Comparison of ENCODE assay signal across 13 mouse cellular contexts in genomic region chr19:42307019-42307418, GRCm38 (mm10). TPM values are rescaled to one million over a fixed set of nuclear protein-coding genes. Genes with fewer than 3 reads are reported as not detected.
A peak's percentile ranks its signal among the peaks of the same experiment; 100 is the strongest.
DNase-seq lines count a peak whose midpoint lies in the region; ATAC-seq and TF ChIP-seq lines count a peak whose summit lies in the region.
"Had no signal": no experiment of that assay in that cellular context is flagged by ENCODE, and none has a peak within 500 bp of the region (broad histone marks: within the 10 kb centered on the region; RNA-seq: fewer than 3 reads in every experiment).

No protein-coding gene starts in this region.

- H3K36me3 ChIP-seq in kidney, postnatal 0 days (ENCODE audit: insufficient read depth, low read length) = no peaks in the 10 kb centered on the region
- H3K36me3 ChIP-seq in ES-E14 (ENCODE audit: control insufficient read depth, insufficient read depth, low read length, poor library complexity, severe bottlenecking) = no peaks in the 10 kb centered on the region
- H3K36me3 ChIP-seq: forebrain, embryonic 15.5 days; midbrain, embryonic 13.5 days had no signal

- no peak overlapping the region for H3K4me3 ChIP-seq in kidney, postnatal 0 days (replicated peaks; ENCODE audit: low read depth, low read length)
- H3K4me3 ChIP-seq in ES-E14 (ENCODE audit: insufficient read depth in 1 of 2, low read depth in 1 of 2, low read length in 2 of 2, poor library complexity in 1 of 2, severe bottlenecking in 1 of 2) = no peak overlapping the region
- H3K4me3 ChIP-seq: forebrain, embryonic 15.5 days; midbrain, embryonic 13.5 days had no signal

- DNase-seq in kidney, postnatal 0 days (ENCODE audit: low spot score) = peak; percentile 54
- no peak for DNase-seq in kidney, adult 11 months
- DNase-seq in ES-E14 (ENCODE audit: low read depth, low spot score) (peak; percentile 63), ZHBTc4 (ENCODE audit: low read depth, low spot score) (peak; percentile 91)
- no peak for DNase-seq in right cerebral cortex, adult 2 months (ENCODE audit: low spot score in 2 of 2)
- DNase-seq in gastrocnemius, adult 8-10 months (ENCODE audit: low spot score in 2 of 2) = no peak
- DNase-seq in right cerebral cortex, postnatal 14 days = no peak
- DNase-seq: cerebellum, adult 18-20 months; left cerebral cortex, postnatal 4 days; spleen, adult 18-20 months had no signal

- peaks cover 8% of the 10 kb centered on the region; the same call in 1 of the 2 replicates for H3K4me1 ChIP-seq in kidney, postnatal 0 days (replicated peaks; ENCODE audit: insufficient read depth, low read length)
- H3K4me1 ChIP-seq in ES-E14 (ENCODE audit: control insufficient read depth in 2 of 2, insufficient read depth in 2 of 2, low read length in 2 of 2, poor library complexity in 1 of 2) = peaks cover 8 to 18% of the 10 kb centered on the region in 2 experiments; a peak in 3 of 4 replicates

- no peak overlapping the region for H3K4me2 ChIP-seq in kidney, postnatal 0 days (ENCODE audit: low read length)
- H3K4me2 ChIP-seq: forebrain, embryonic 15.5 days; midbrain, embryonic 13.5 days had no signal

- in situ Hi-C loops in ES-E14 (cut with MboI; ENCODE audit: low sequenced_read_pairs in 2 of 2, unreplicated experiment in 2 of 2) = no loop called here

- no peak for ATAC-seq in kidney, postnatal 0 days (replicated peaks; ENCODE audit: low FRiP score, low read depth)
- ATAC-seq in megakaryocyte, adult 5-6 weeks (ENCODE audit: poor library complexity, severe bottlenecking) = peak; percentile 36
- ATAC-seq: forebrain, embryonic 15.5 days; midbrain, embryonic 13.5 days had no signal

- no peak for TF ChIP-seq CTCF in kidney, postnatal 0 days (IDR thresholded peaks at IDR 0.05; ENCODE audit: low read depth)

- WGBS in kidney, postnatal 0 days = 3% methylated on average over 8 of the region's 8 CpGs

- H3K9me3 ChIP-seq in kidney, postnatal 0 days (replicated peaks; ENCODE audit: low read length) = no peaks in the 10 kb centered on the region
- no peaks in the 10 kb centered on the region for H3K9me3 ChIP-seq in ES-E14 (ENCODE audit: control insufficient read depth, insufficient read depth, low read depth, low read length)
- H3K9me3 ChIP-seq: forebrain, embryonic 15.5 days; midbrain, embryonic 13.5 days had no signal

- no peaks in the 10 kb centered on the region for H3K27me3 ChIP-seq in kidney, postnatal 0 days (ENCODE audit: insufficient read depth, low read length)
- H3K27me3 ChIP-seq: midbrain, embryonic 13.5 days had no signal

- H3K9ac ChIP-seq in kidney, postnatal 0 days (ENCODE audit: low read depth, low read length) = no peak overlapping the region
- H3K9ac ChIP-seq in ES-E14 (ENCODE audit: insufficient read depth, low read depth, low read length, poor library complexity, severe bottlenecking) = no peak overlapping the region
- H3K9ac ChIP-seq: forebrain, embryonic 15.5 days; midbrain, embryonic 13.5 days had no signal

- no peak overlapping the region for H3K27ac ChIP-seq in kidney, postnatal 0 days
- no peak overlapping the region for H3K27ac ChIP-seq in ES-E14 (ENCODE audit: insufficient read depth, low read depth, low read length, poor library complexity, severe bottlenecking)
- H3K27ac ChIP-seq: forebrain, embryonic 15.5 days; midbrain, embryonic 13.5 days had no signal

TF ChIP-seq in ES-E14, 5 proteins besides CTCF, POLR2A, EP300 and RAD21:
- no peak for TF ChIP-seq ZC3H11A (IDR thresholded peaks at IDR 0.05; ENCODE audit: borderline replicate concordance, low read depth, low read length)
- TF ChIP-seq CHD2 (IDR thresholded peaks at IDR 0.05; ENCODE audit: low read depth, low read length) = no peak
- no peak for TF ChIP-seq MAFK (IDR thresholded peaks at IDR 0.05; ENCODE audit: insufficient read depth, low read depth, low read length)
- TF ChIP-seq HCFC1 (IDR thresholded peaks at IDR 0.05; ENCODE audit: borderline replicate concordance, insufficient read depth, low read length) = no peak
- TF ChIP-seq ZNF384 (IDR thresholded peaks at IDR 0.05; ENCODE audit: low read depth, low read length) = no peak
TF ChIP-seq in ES-E14: peak in this region for 0.

RNA-seq across cellular contexts. Expression of gene Golga7b, which starts 59.6 kb away (rescaled TPM):
- polyA plus RNA-seq in kidney, postnatal 0 days (2015; fragmentation: Nextera tagmentation; extraction: Ambion mirVana) = not detected in 2 replicates
- 0.05 and 0.09 TPM in 2 replicates for total RNA-seq in ES-E14 (2012; rRNA removed)
- not detected in 2 replicates for total RNA-seq in megakaryocyte, adult 5-6 weeks (2015)
- not detected in 2 replicates for total RNA-seq in megakaryocyte, adult 5-6 weeks (2017)
- total RNA-seq in gastrocnemius, adult 8-10 months (2022) = 1 to 10 TPM; 1.6 to 4.2 (median 3.0) TPM

Comparison
In these comparisons a context has a peak if more than half of its experiments do, and no peak if none do; other contexts are left out.
1. DNase-seq: peak in kidney, postnatal 0 days (single experiment), ES-E14 (single experiment) and ZHBTc4 (single experiment); none in kidney, adult 11 months (single experiment), right cerebral cortex, adult 2 months (0 of 2), gastrocnemius, adult 8-10 months (0 of 2) and right cerebral cortex, postnatal 14 days (single experiment).